Mouse (Mus musculus): Measurements from ENCODE around the gene Abca6. TPM values are rescaled to one million over a fixed set of nuclear protein-coding genes. Genes with fewer than 3 reads are reported as not detected.

Abca6 gene
- polyA plus RNA-seq, 1 experiment from 2014 or later: 0.31 TPM

- 48% methylated on average over 12 of the region's 12 CpGs for WGBS
- no peaks in the 10 kb centered on the region for H3K4me1 ChIP-seq (replicated peaks; ENCODE audit: control insufficient read depth, insufficient read depth, low read length)
- H3K9ac ChIP-seq (ENCODE audit: low read length): no peak within 1 kb of the TSS
- ATAC-seq (replicated peaks; ENCODE audit: low FRiP score, low TSS enrichment, low read depth): no peak
- no peaks in the 10 kb centered on the region for H3K27me3 ChIP-seq (replicated peaks; ENCODE audit: control insufficient read depth, insufficient read depth, low read length)
- DNase-seq (ENCODE audit: low spot score): no peak
- no peaks in the 10 kb centered on the region for H3K36me3 ChIP-seq (ENCODE audit: control insufficient read depth, insufficient read depth, low read length)
- H3K4me2 ChIP-seq (ENCODE audit: low read length): no peak within 1 kb of the TSS; the same call in 1 of the 2 replicates
- 0 out of 2 replicates have a peak, but pooled peaks cover 2% of the 10 kb centered on the region for H3K9me3 ChIP-seq (ENCODE audit: control insufficient read depth, low read length)
- H3K27ac ChIP-seq (ENCODE audit: low read depth): peak within 1 kb of the TSS; percentile 18; the same call in 1 of the 2 replicates
- no peak within 1 kb of the TSS for H3K4me3 ChIP-seq (ENCODE audit: low read depth, low read length)
Measured at GRCm38 (mm10) chr11:110167459-110168251, 83.9 kb downstream of the Abca6 start, which contains the start of gene Abca9. Gene Abca9 (minus strand): TSS chr11:110168196.

GRCm38 (mm10) chr11:110165822-110166221 lies 85.8 kb downstream of the Abca6 start:
- Histone ChIP-seq H3K4me3 (ENCODE audit: low read depth, low read length) (no peak overlapping the region), H3K9ac (ENCODE audit: low read length) (no peak overlapping the region), H3K4me2 (ENCODE audit: low read length) (no peak overlapping the region), H3K4me1 (replicated peaks; ENCODE audit: control insufficient read depth, insufficient read depth, low read length) (no peaks in the 10 kb centered on the region), H3K36me3 (ENCODE audit: control insufficient read depth, insufficient read depth, low read length) (no peaks in the 10 kb centered on the region), H3K27me3 (replicated peaks; ENCODE audit: control insufficient read depth, insufficient read depth, low read length) (no peaks in the 10 kb centered on the region), H3K27ac (ENCODE audit: low read depth) (no peak overlapping the region), H3K9me3 (ENCODE audit: control insufficient read depth, low read length) (no peaks in the 10 kb centered on the region)
- no peak for DNase-seq (ENCODE audit: low spot score)
- no peak for ATAC-seq (replicated peaks; ENCODE audit: low FRiP score, low TSS enrichment, low read depth)
- WGBS: 54% methylated on average over 3 of the region's 3 CpGs

GRCm38 (mm10) chr11:110165409-110165808 lies 86.2 kb downstream of the Abca6 start:
- Histone ChIP-seq H3K4me3 (ENCODE audit: low read depth, low read length) (no peak overlapping the region), H3K4me2 (ENCODE audit: low read length) (no peak overlapping the region), H3K27me3 (replicated peaks; ENCODE audit: control insufficient read depth, insufficient read depth, low read length) (no peaks in the 10 kb centered on the region), H3K36me3 (ENCODE audit: control insufficient read depth, insufficient read depth, low read length) (no peaks in the 10 kb centered on the region), H3K9me3 (ENCODE audit: control insufficient read depth, low read length) (no peaks in the 10 kb centered on the region), H3K9ac (ENCODE audit: low read length) (no peak overlapping the region), H3K4me1 (replicated peaks; ENCODE audit: control insufficient read depth, insufficient read depth, low read length) (no peaks in the 10 kb centered on the region), H3K27ac (ENCODE audit: low read depth) (no peak overlapping the region)
- DNase-seq (ENCODE audit: low spot score) (no peak), ATAC-seq (replicated peaks; ENCODE audit: low FRiP score, low TSS enrichment, low read depth) (no peak)

- H3K4me1 ChIP-seq (replicated peaks; ENCODE audit: control insufficient read depth, insufficient read depth, low read length): no peaks in the 10 kb centered on the region
- H3K27me3 ChIP-seq (replicated peaks; ENCODE audit: control insufficient read depth, insufficient read depth, low read length): no peaks in the 10 kb centered on the region
- H3K9me3 ChIP-seq (ENCODE audit: control insufficient read depth, low read length): no peaks in the 10 kb centered on the region
- no peak overlapping the region for H3K27ac ChIP-seq (ENCODE audit: low read depth)
- WGBS: 53% methylated on average over 6 of the region's 6 CpGs
- H3K36me3 ChIP-seq (ENCODE audit: control insufficient read depth, insufficient read depth, low read length): no peaks in the 10 kb centered on the region
- H3K9ac ChIP-seq (ENCODE audit: low read length): no peak overlapping the region
- DNase-seq (ENCODE audit: low spot score) (no peak), ATAC-seq (replicated peaks; ENCODE audit: low FRiP score, low TSS enrichment, low read depth) (no peak)
- H3K4me2 ChIP-seq (ENCODE audit: low read length): no peak overlapping the region
- no peak overlapping the region for H3K4me3 ChIP-seq (ENCODE audit: low read depth, low read length)
Measured at GRCm38 (mm10) chr11:110157059-110157458, 94.5 kb downstream of the Abca6 start.

- Histone ChIP-seq H3K4me1 (replicated peaks; ENCODE audit: control insufficient read depth, insufficient read depth, low read length) (no peaks in the 10 kb centered on the region), H3K9ac (ENCODE audit: low read length) (no peak overlapping the region), H3K27me3 (replicated peaks; ENCODE audit: control insufficient read depth, insufficient read depth, low read length) (no peaks in the 10 kb centered on the region), H3K27ac (ENCODE audit: low read depth) (no peak overlapping the region), H3K4me2 (ENCODE audit: low read length) (no peak overlapping the region), H3K36me3 (ENCODE audit: control insufficient read depth, insufficient read depth, low read length) (no peaks in the 10 kb centered on the region), H3K9me3 (ENCODE audit: control insufficient read depth, low read length) (no peaks in the 10 kb centered on the region), H3K4me3 (ENCODE audit: low read depth, low read length) (no peak overlapping the region)
- ATAC-seq (replicated peaks; ENCODE audit: low FRiP score, low TSS enrichment, low read depth) (no peak), DNase-seq (ENCODE audit: low spot score) (no peak)
- WGBS: 94% methylated on average over 11 of the region's 11 CpGs
Measured at GRCm38 (mm10) chr11:110155985-110156384, 95.6 kb downstream of the Abca6 start.

- no peak for DNase-seq (ENCODE audit: low spot score)
- H3K4me3 ChIP-seq (ENCODE audit: low read depth, low read length): no peak overlapping the region
- H3K27me3 ChIP-seq (replicated peaks; ENCODE audit: control insufficient read depth, insufficient read depth, low read length): no peaks in the 10 kb centered on the region
- no peaks in the 10 kb centered on the region for H3K36me3 ChIP-seq (ENCODE audit: control insufficient read depth, insufficient read depth, low read length)
- H3K4me2 ChIP-seq (ENCODE audit: low read length): no peak overlapping the region
- no peak for ATAC-seq (replicated peaks; ENCODE audit: low FRiP score, low TSS enrichment, low read depth)
- H3K27ac ChIP-seq (ENCODE audit: low read depth): no peak overlapping the region
- no peak overlapping the region for H3K9ac ChIP-seq (ENCODE audit: low read length)
- H3K4me1 ChIP-seq (replicated peaks; ENCODE audit: control insufficient read depth, insufficient read depth, low read length): no peaks in the 10 kb centered on the region
- WGBS: 89% methylated on average over 5 of the region's 5 CpGs
- no peaks in the 10 kb centered on the region for H3K9me3 ChIP-seq (ENCODE audit: control insufficient read depth, low read length)
Measured at GRCm38 (mm10) chr11:110147640-110148039, 103.9 kb downstream of the Abca6 start.

- no peak overlapping the region for H3K27ac ChIP-seq (ENCODE audit: low read depth)
- H3K9me3 ChIP-seq (ENCODE audit: control insufficient read depth, low read length): no peaks in the 10 kb centered on the region
- ATAC-seq (replicated peaks; ENCODE audit: low FRiP score, low TSS enrichment, low read depth): no peak
- no peak overlapping the region for H3K9ac ChIP-seq (ENCODE audit: low read length)
- WGBS: 88% methylated on average over 11 of the region's 11 CpGs
- no peak overlapping the region for H3K4me2 ChIP-seq (ENCODE audit: low read length)
- no peaks in the 10 kb centered on the region for H3K4me1 ChIP-seq (replicated peaks; ENCODE audit: control insufficient read depth, insufficient read depth, low read length)
- no peak for DNase-seq (ENCODE audit: low spot score)
- H3K36me3 ChIP-seq (ENCODE audit: control insufficient read depth, insufficient read depth, low read length): no peaks in the 10 kb centered on the region
- H3K4me3 ChIP-seq (ENCODE audit: low read depth, low read length): no peak overlapping the region
- no peaks in the 10 kb centered on the region for H3K27me3 ChIP-seq (replicated peaks; ENCODE audit: control insufficient read depth, insufficient read depth, low read length)
Measured at GRCm38 (mm10) chr11:110145421-110145820, 106.2 kb downstream of the Abca6 start.

GRCm38 (mm10) chr11:110130760-110131159 lies 120.8 kb downstream of the Abca6 start:
- H3K4me1 ChIP-seq (replicated peaks; ENCODE audit: control insufficient read depth, insufficient read depth, low read length): no peaks in the 10 kb centered on the region
- H3K9me3 ChIP-seq (ENCODE audit: control insufficient read depth, low read length): no peaks in the 10 kb centered on the region
- H3K27me3 ChIP-seq (replicated peaks; ENCODE audit: control insufficient read depth, insufficient read depth, low read length): no peaks in the 10 kb centered on the region
- WGBS: 75% methylated on average over 5 of the region's 5 CpGs
- H3K9ac ChIP-seq (ENCODE audit: low read length): no peak overlapping the region
- H3K4me2 ChIP-seq (ENCODE audit: low read length): no peak overlapping the region
- no peak overlapping the region for H3K4me3 ChIP-seq (ENCODE audit: low read depth, low read length)
- ATAC-seq (replicated peaks; ENCODE audit: low FRiP score, low TSS enrichment, low read depth): no peak
- no peak overlapping the region for H3K27ac ChIP-seq (ENCODE audit: low read depth)
- DNase-seq (ENCODE audit: low spot score): no peak
- no peaks in the 10 kb centered on the region for H3K36me3 ChIP-seq (ENCODE audit: control insufficient read depth, insufficient read depth, low read length)

Measured in intestine, embryonic 14.5 days (tissue).